ENCODE assay signal across 9 mouse cellular contexts in the genomic region with DNA sequence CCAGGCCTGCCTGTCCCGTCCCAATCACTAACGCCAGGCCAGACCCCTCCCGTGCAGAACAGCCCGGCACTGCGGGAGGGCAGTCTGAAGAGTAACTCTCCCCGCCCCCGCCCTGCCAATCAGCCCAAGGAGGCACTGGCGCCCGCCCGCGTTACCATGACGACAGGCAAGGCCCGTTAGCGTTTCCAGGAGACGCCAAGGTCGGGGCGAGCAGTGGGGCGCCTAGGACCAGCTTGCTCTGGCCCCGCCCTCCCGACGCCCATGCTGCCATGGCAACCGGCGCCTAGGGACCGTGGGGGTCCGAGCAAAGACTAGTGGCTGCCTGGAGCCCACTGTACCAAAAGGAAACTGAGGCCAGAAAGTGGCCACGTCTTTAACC. TPM values are rescaled to one million over a fixed set of nuclear protein-coding genes. Genes with fewer than 3 reads are reported as not detected.
A peak's percentile ranks its signal among the peaks of the same experiment; 100 is the strongest.
DNase-seq lines count a peak whose midpoint lies in the region; ATAC-seq lines count a peak whose summit lies in the region.
"Had no signal": no experiment of that assay in that cellular context is flagged by ENCODE, and none has a peak within 500 bp of the region (broad histone marks: within the 10 kb centered on the region; RNA-seq: fewer than 3 reads in every experiment).

No protein-coding gene starts in this region.

- H3K9ac ChIP-seq in limb, embryonic 13.5 days, result no peak overlapping the region
- H3K9ac ChIP-seq in midbrain, embryonic 12.5 days (replicated peaks), result 0 out of 2 replicates have a peak overlapping the region, but pooled peaks have one; percentile 24

- peak overlapping the region; percentile 20 for H3K4me3 ChIP-seq in limb, embryonic 13.5 days
- H3K4me3 ChIP-seq in midbrain, embryonic 12.5 days, result peak overlapping the region; percentile 26
- H3K4me3 ChIP-seq: myocyte had no signal

- peaks cover 5% of the 10 kb centered on the region; the same call in 1 of the 2 replicates for H3K9me3 ChIP-seq in limb, embryonic 13.5 days
- no peaks in the 10 kb centered on the region for H3K9me3 ChIP-seq in midbrain, embryonic 12.5 days

- peaks cover 42% of the 10 kb centered on the region for H3K36me3 ChIP-seq in limb, embryonic 13.5 days
- peaks cover 19% of the 10 kb centered on the region for H3K36me3 ChIP-seq in midbrain, embryonic 12.5 days

- H3K27ac ChIP-seq in limb, embryonic 13.5 days, result peak overlapping the region; percentile 64
- H3K27ac ChIP-seq in midbrain, embryonic 12.5 days (replicated peaks), result peak overlapping the region; percentile 97

- H3K4me2 ChIP-seq in limb, embryonic 13.5 days (replicated peaks), result peak overlapping the region; percentile 58
- H3K4me2 ChIP-seq in midbrain, embryonic 12.5 days (replicated peaks), result peak overlapping the region; percentile 54

- H3K4me1 ChIP-seq in limb, embryonic 13.5 days, result peaks cover 56% of the 10 kb centered on the region
- H3K4me1 ChIP-seq in midbrain, embryonic 12.5 days, result peaks cover 77% of the 10 kb centered on the region

- peak; percentile 66 for ATAC-seq in granulocyte monocyte progenitor cell, adult 5-6 weeks (replicated peaks; ENCODE audit: poor library complexity, severe bottlenecking)
- ATAC-seq in limb, embryonic 13.5 days (ENCODE audit: low FRiP score, low read depth), result peak; percentile 19; the same call in 1 of the 2 replicates
- peak; percentile 80 for ATAC-seq in midbrain, embryonic 12.5 days (ENCODE audit: low FRiP score, low read depth)

- no peaks in the 10 kb centered on the region for H3K27me3 ChIP-seq in limb, embryonic 13.5 days
- H3K27me3 ChIP-seq in midbrain, embryonic 12.5 days, result peaks cover 31% of the 10 kb centered on the region

- under 1% methylated on average over 24 of the region's 26 CpGs for WGBS in limb, embryonic 13.5 days
- WGBS in midbrain, embryonic 12.5 days, result 1% methylated on average over 26 of the region's 26 CpGs

- DNase-seq in urinary bladder, postnatal 14 days (ENCODE audit: low spot score), result peak; percentile 73
- no peak for DNase-seq in urinary bladder, adult 18-20 months (ENCODE audit: low spot score in 2 of 2)
- DNase-seq in embryo, embryonic 10.5 days (ENCODE audit: low spot score), result peak; percentile 98
- peak; percentile 81 for DNase-seq in kidney, adult 18-20 months
- DNase-seq in spleen, postnatal 36 days (ENCODE audit: low spot score in 2 of 2), result peak; percentile 75 to 80

RNA-seq across cellular contexts. Expression of a gene that starts 7.1 kb away (rescaled TPM):
- 30.8 and 66.6 TPM in 2 replicates for total RNA-seq in granulocyte monocyte progenitor cell, adult 5-6 weeks (2014; fragmentation: Nextera tagmentation)
- total RNA-seq in granulocyte monocyte progenitor cell, adult 5-6 weeks (2017), result 35.2 and 38.6 TPM in 2 replicates
- polyA plus RNA-seq in limb, embryonic 13.5 days (2015; fragmentation: Nextera tagmentation; extraction: Ambion mirVana), result 162 and 165 TPM in 2 replicates
- polyA plus RNA-seq in midbrain, embryonic 12.5 days (2016; fragmentation: Nextera tagmentation; extraction: Ambion mirVana), result 107 and 112 TPM in 2 replicates

RNA-seq across cellular contexts. Expression of a gene that starts 7.4 kb away (rescaled TPM):
- total RNA-seq in granulocyte monocyte progenitor cell, adult 5-6 weeks (2014; fragmentation: Nextera tagmentation), result 53.8 and 75.4 TPM in 2 replicates
- total RNA-seq in granulocyte monocyte progenitor cell, adult 5-6 weeks (2017), result 35.2 and 87.9 TPM in 2 replicates
- 115 and 131 TPM in 2 replicates for polyA plus RNA-seq in limb, embryonic 13.5 days (2015; fragmentation: Nextera tagmentation; extraction: Ambion mirVana)
- 115 and 118 TPM in 2 replicates for polyA plus RNA-seq in midbrain, embryonic 12.5 days (2016; fragmentation: Nextera tagmentation; extraction: Ambion mirVana)

RNA-seq across cellular contexts. Expression of a gene that starts 14.7 kb away (rescaled TPM):
- total RNA-seq in granulocyte monocyte progenitor cell, adult 5-6 weeks (2014; fragmentation: Nextera tagmentation), result 2.9 and 5.2 TPM in 2 replicates
- total RNA-seq in granulocyte monocyte progenitor cell, adult 5-6 weeks (2017), result 1.1 and 3.1 TPM in 2 replicates
- polyA plus RNA-seq in limb, embryonic 13.5 days (2015; fragmentation: Nextera tagmentation; extraction: Ambion mirVana), result 1.9 and 2.3 TPM in 2 replicates
- 1.0 and 1.6 TPM in 2 replicates for polyA plus RNA-seq in midbrain, embryonic 12.5 days (2016; fragmentation: Nextera tagmentation; extraction: Ambion mirVana)
- polyA plus RNA-seq: myocyte had no signal

RNA-seq across cellular contexts. Expression of a gene that starts 31.0 kb away (rescaled TPM):
- total RNA-seq in granulocyte monocyte progenitor cell, adult 5-6 weeks (2014; fragmentation: Nextera tagmentation), result not detected in 2 replicates
- total RNA-seq in granulocyte monocyte progenitor cell, adult 5-6 weeks (2017), result 0.67 TPM in 1 of 2 replicates, not detected in the other
- polyA plus RNA-seq in limb, embryonic 13.5 days (2015; fragmentation: Nextera tagmentation; extraction: Ambion mirVana), result 0.18 TPM in 1 of 2 replicates, not detected in the other
- polyA plus RNA-seq in midbrain, embryonic 12.5 days (2016; fragmentation: Nextera tagmentation; extraction: Ambion mirVana), result 0.17 TPM in 1 of 2 replicates, not detected in the other

RNA-seq across cellular contexts. Expression of a gene that starts 58.9 kb away (rescaled TPM):
- total RNA-seq in granulocyte monocyte progenitor cell, adult 5-6 weeks (2014; fragmentation: Nextera tagmentation), result 8.5 and 31.0 TPM in 2 replicates
- 6.5 and 6.9 TPM in 2 replicates for total RNA-seq in granulocyte monocyte progenitor cell, adult 5-6 weeks (2017)
- 68.2 and 71.1 TPM in 2 replicates for polyA plus RNA-seq in limb, embryonic 13.5 days (2015; fragmentation: Nextera tagmentation; extraction: Ambion mirVana)
- polyA plus RNA-seq in midbrain, embryonic 12.5 days (2016; fragmentation: Nextera tagmentation; extraction: Ambion mirVana), result 82.7 and 93.7 TPM in 2 replicates

Comparison
In these comparisons a context has a peak if more than half of its experiments do, and no peak if none do; other contexts are left out.
1. DNase-seq: peak in urinary bladder, postnatal 14 days (single experiment), embryo, embryonic 10.5 days (single experiment), kidney, adult 18-20 months (single experiment) and spleen, postnatal 36 days (2 of 2); none in urinary bladder, adult 18-20 months (0 of 2).
2. ATAC-seq: peak in every context shown above with its lines; median percentile 80 in midbrain, embryonic 12.5 days; 66 in granulocyte monocyte progenitor cell, adult 5-6 weeks; 19 in limb, embryonic 13.5 days.